Mouse (Mus musculus) embryonic facial prominence, embryonic 13.5 days (tissue): ENCODE measurements around the gene Pax2. TPM values are rescaled to one million over a fixed set of nuclear protein-coding genes. Genes with fewer than 3 reads are reported as not detected.

Source experiments
- ATAC-seq: fragments of 200-750 bp; cut with Nextera tagmentation; 2 replicates; pipeline ENCODE4 v1.8.0; 2017; ENCODE audit warnings: low read depth; ENCODE audit not compliant: insufficient number of reproducible peaks, insufficient read depth, low FRiP score, low TSS enrichment
- H3K27ac ChIP-seq: fragments of 300-500 bp; sonication (generic); 2 replicates; pipeline ENCODE4 v1.5.1; 2015; ENCODE audit warnings: moderate library complexity, mild to moderate bottlenecking, inconsistent platforms
- H3K27me3 ChIP-seq: fragments of 300-500 bp; sonication (generic); 2 replicates; pipeline ENCODE4 v1.6.1; 2015; ENCODE audit warnings: mild to moderate bottlenecking, inconsistent platforms
- H3K36me3 ChIP-seq: fragments of 300-500 bp; sonication (generic); 2 replicates; pipeline ENCODE4 v1.6.1; 2015; ENCODE audit warnings: mild to moderate bottlenecking, inconsistent platforms
- H3K4me1 ChIP-seq: fragments of 300-500 bp; sonication (generic); 2 replicates; pipeline ENCODE4 v1.6.1; 2015; ENCODE audit warnings: inconsistent platforms
- H3K4me2 ChIP-seq: fragments of 300-500 bp; sonication (generic); 2 replicates; pipeline ENCODE4 v1.6.1; 2015; ENCODE audit warnings: moderate library complexity, mild to moderate bottlenecking, inconsistent platforms
- H3K4me3 ChIP-seq: fragments of 300-500 bp; sonication (generic); 2 replicates; pipeline ENCODE4 v1.5.1; 2015; ENCODE audit warnings: mild to moderate bottlenecking, inconsistent platforms
- H3K9ac ChIP-seq: fragments of 300-500 bp; sonication (generic); 2 replicates; pipeline ENCODE4 v1.6.1; 2015; ENCODE audit warnings: mild to moderate bottlenecking, inconsistent platforms
- H3K9me3 ChIP-seq: fragments of 300-500 bp; sonication (generic); 2 replicates; pipeline ENCODE4 v1.6.1; 2016; ENCODE audit warnings: inconsistent platforms
- WGBS: fragments of 180-500 bp; shearing (Covaris S2); methylation state at CpG from one replicate; pipeline ENCODE4 v1.1.7; 2015; ENCODE audit warnings: mixed read lengths; 5-methylcytosine and 5-hydroxymethylcytosine counted together
- polyA plus RNA-seq: library from polyadenylated mRNA; unstranded; fragments of >200 nt; fragmentation: Nextera tagmentation; extraction: Ambion mirVana; gene quantifications from 2 replicates; pipeline ENCODE4 v1.2.1, GENCODE M21; 2015

Pax2 gene
- polyA plus RNA-seq, 1 experiment from 2014 or later: 0.22 TPM

- ATAC-seq: no peak
- no peak overlapping the region for H3K27ac ChIP-seq
- no peaks in the 10 kb centered on the region for H3K36me3 ChIP-seq
- H3K9me3 ChIP-seq: no peaks in the 10 kb centered on the region
- peaks cover 19% of the 10 kb centered on the region for H3K4me1 ChIP-seq
- H3K27me3 ChIP-seq: peaks cover 99% of the 10 kb centered on the region
- peak overlapping the region; percentile 64 for H3K4me2 ChIP-seq
- WGBS: under 1% methylated on average over 38 of the region's 38 CpGs
- peak overlapping the region; percentile 40 for H3K4me3 ChIP-seq
- peak overlapping the region; percentile 40; the same call in 1 of the 2 replicates for H3K9ac ChIP-seq
Measured at GRCm38 (mm10) chr19:44757231-44757871, 1.5 kb downstream of the Pax2 start.

GRCm38 (mm10) chr19:44758846-44759245 lies 3.0 kb downstream of the Pax2 start:
- no peak overlapping the region for H3K9ac ChIP-seq
- H3K4me2 ChIP-seq: no peak overlapping the region
- WGBS: 1% methylated on average over 28 of the region's 28 CpGs
- ATAC-seq: no peak
- H3K4me3 ChIP-seq: no peak overlapping the region
- no peaks in the 10 kb centered on the region for H3K36me3 ChIP-seq
- H3K27me3 ChIP-seq: peaks cover 99% of the 10 kb centered on the region
- H3K4me1 ChIP-seq: peaks cover 19% of the 10 kb centered on the region
- no peaks in the 10 kb centered on the region for H3K9me3 ChIP-seq
- H3K27ac ChIP-seq: no peak overlapping the region

- Histone ChIP-seq H3K4me2 (no peak overlapping the region), H3K9ac (no peak overlapping the region), H3K27me3 (peaks cover 99% of the 10 kb centered on the region), H3K4me3 (no peak overlapping the region), H3K9me3 (no peaks in the 10 kb centered on the region), H3K36me3 (no peaks in the 10 kb centered on the region), H3K27ac (no peak overlapping the region), H3K4me1 (peaks cover 19% of the 10 kb centered on the region)
- under 1% methylated on average over 37 of the region's 37 CpGs for WGBS
- no peak for ATAC-seq
Measured at GRCm38 (mm10) chr19:44759531-44760118, 3.8 kb downstream of the Pax2 start.

GRCm38 (mm10) chr19:44760259-44761131 lies 4.7 kb downstream of the Pax2 start:
- Histone ChIP-seq H3K4me2 (no peak overlapping the region), H3K4me1 (peaks cover 19% of the 10 kb centered on the region), H3K27me3 (peaks cover 99% of the 10 kb centered on the region), H3K27ac (no peak overlapping the region), H3K36me3 (no peaks in the 10 kb centered on the region), H3K9me3 (no peaks in the 10 kb centered on the region), H3K9ac (no peak overlapping the region), H3K4me3 (no peak overlapping the region)
- no peak for ATAC-seq
- 2% methylated on average over 39 of the region's 39 CpGs for WGBS

GRCm38 (mm10) chr19:44762121-44762621 lies 6.3 kb downstream of the Pax2 start:
- H3K4me1 ChIP-seq: peaks cover 2% of the 10 kb centered on the region
- H3K27ac ChIP-seq: no peak overlapping the region
- 53% methylated on average over 7 of the region's 7 CpGs for WGBS
- H3K4me3 ChIP-seq: no peak overlapping the region
- ATAC-seq: no peak
- no peak overlapping the region for H3K9ac ChIP-seq
- no peak overlapping the region for H3K4me2 ChIP-seq
- peaks cover 96% of the 10 kb centered on the region for H3K27me3 ChIP-seq
- no peaks in the 10 kb centered on the region for H3K9me3 ChIP-seq
- H3K36me3 ChIP-seq: no peaks in the 10 kb centered on the region

GRCm38 (mm10) chr19:44770268-44771050 lies 14.6 kb downstream of the Pax2 start:
- no peak for ATAC-seq
- no peak overlapping the region for H3K27ac ChIP-seq
- WGBS: 64% methylated on average over 6 of the region's 6 CpGs
- no peaks in the 10 kb centered on the region for H3K36me3 ChIP-seq
- H3K27me3 ChIP-seq: peaks cover 36% of the 10 kb centered on the region
- H3K9ac ChIP-seq: no peak overlapping the region
- H3K4me2 ChIP-seq: no peak overlapping the region
- H3K9me3 ChIP-seq: no peaks in the 10 kb centered on the region
- no peaks in the 10 kb centered on the region for H3K4me1 ChIP-seq
- H3K4me3 ChIP-seq: no peak overlapping the region

GRCm38 (mm10) chr19:44771499-44771898 lies 15.7 kb downstream of the Pax2 start:
- Histone ChIP-seq H3K4me2 (no peak overlapping the region), H3K27me3 (peaks cover 30% of the 10 kb centered on the region), H3K27ac (no peak overlapping the region), H3K4me1 (no peaks in the 10 kb centered on the region), H3K36me3 (no peaks in the 10 kb centered on the region), H3K9ac (no peak overlapping the region), H3K4me3 (no peak overlapping the region), H3K9me3 (no peaks in the 10 kb centered on the region)
- 91% methylated on average over 13 of the region's 13 CpGs for WGBS
- ATAC-seq: no peak

GRCm38 (mm10) chr19:44781987-44782386 lies 26.1 kb downstream of the Pax2 start:
- Histone ChIP-seq H3K27me3 (peaks cover 53% of the 10 kb centered on the region), H3K27ac (no peak overlapping the region), H3K4me1 (no peaks in the 10 kb centered on the region), H3K4me2 (no peak overlapping the region), H3K4me3 (no peak overlapping the region), H3K9ac (no peak overlapping the region), H3K36me3 (no peaks in the 10 kb centered on the region), H3K9me3 (no peaks in the 10 kb centered on the region)
- no peak for ATAC-seq
- 77% methylated on average over 3 of the region's 3 CpGs for WGBS

- Histone ChIP-seq H3K9ac (no peak overlapping the region), H3K36me3 (no peaks in the 10 kb centered on the region), H3K9me3 (no peaks in the 10 kb centered on the region), H3K4me2 (no peak overlapping the region), H3K4me1 (no peaks in the 10 kb centered on the region), H3K27ac (no peak overlapping the region), H3K4me3 (no peak overlapping the region), H3K27me3 (peaks cover 45% of the 10 kb centered on the region)
- no peak for ATAC-seq
- 51% methylated on average over 4 of the region's 4 CpGs for WGBS
Measured at GRCm38 (mm10) chr19:44784391-44784790, 28.5 kb downstream of the Pax2 start.

GRCm38 (mm10) chr19:44788488-44788887 lies 32.6 kb downstream of the Pax2 start:
- 90% methylated on average over 8 of the region's 8 CpGs for WGBS
- H3K9me3 ChIP-seq: no peaks in the 10 kb centered on the region
- no peaks in the 10 kb centered on the region for H3K36me3 ChIP-seq
- peaks cover 31% of the 10 kb centered on the region for H3K27me3 ChIP-seq
- no peak overlapping the region for H3K4me2 ChIP-seq
- H3K4me3 ChIP-seq: no peak overlapping the region
- H3K27ac ChIP-seq: no peak overlapping the region
- no peak overlapping the region for H3K9ac ChIP-seq
- H3K4me1 ChIP-seq: no peaks in the 10 kb centered on the region
- ATAC-seq: no peak

- Histone ChIP-seq H3K36me3 (no peaks in the 10 kb centered on the region), H3K4me2 (no peak overlapping the region), H3K27ac (no peak overlapping the region), H3K4me3 (no peak overlapping the region), H3K27me3 (peaks cover 4% of the 10 kb centered on the region; the same call in 1 of the 2 replicates), H3K4me1 (peaks cover 3% of the 10 kb centered on the region; the same call in 1 of the 2 replicates), H3K9me3 (no peaks in the 10 kb centered on the region), H3K9ac (no peak overlapping the region)
- WGBS: 76% methylated on average over 4 of the region's 4 CpGs
- ATAC-seq: no peak
Measured at GRCm38 (mm10) chr19:44791981-44792380, 36.1 kb downstream of the Pax2 start.
